Mouse (Mus musculus) right cerebral cortex, postnatal 14 days (tissue): Measurements from ENCODE around the gene Cdpf1.
A peak's percentile ranks its signal among the peaks of the same experiment; 100 is the strongest.
"Not testable (repeated sequence)": the region's sequence is repeated elsewhere in the genome, so short reads cannot be mapped to it uniquely, and the experiment has no call there.

ENCODE experiments used
- DNase-seq: peaks from one replicate; pipeline ENCODE4 v3.0.0; 2022

Cdpf1 gene

GRCm38 (mm10) chr15:85807404-85807803 is 4.1 kb downstream of the Cdpf1 start:
- DNase-seq: no peak

- no peak for DNase-seq
Observed at GRCm38 (mm10) chr15:85806886-85807285, 4.6 kb downstream of the Cdpf1 start.

GRCm38 (mm10) chr15:85802931-85803330 is 8.6 kb downstream of the Cdpf1 start:
- no peak for DNase-seq

GRCm38 (mm10) chr15:85798676-85799075 is 12.8 kb downstream of the Cdpf1 start:
- no peak for DNase-seq

- DNase-seq: no peak
Observed at GRCm38 (mm10) chr15:85795516-85795915, 16.0 kb downstream of the Cdpf1 start.

GRCm38 (mm10) chr15:85792819-85793218 is 18.7 kb downstream of the Cdpf1 start:
- DNase-seq: peak; percentile 57

- DNase-seq: no peak
Observed at GRCm38 (mm10) chr15:85791449-85791848, 20.0 kb downstream of the Cdpf1 start.

- DNase-seq: no peak
Observed at GRCm38 (mm10) chr15:85788633-85789032, 22.9 kb downstream of the Cdpf1 start.

- DNase-seq: no peak
Observed at GRCm38 (mm10) chr15:85788051-85788450, 23.4 kb downstream of the Cdpf1 start.

GRCm38 (mm10) chr15:85787482-85787881 is 24.0 kb downstream of the Cdpf1 start:
- no peak for DNase-seq

GRCm38 (mm10) chr15:85786711-85787110 is 24.8 kb downstream of the Cdpf1 start:
- DNase-seq: no peak

- no peak for DNase-seq
Observed at GRCm38 (mm10) chr15:85784341-85784740, 27.2 kb downstream of the Cdpf1 start.

GRCm38 (mm10) chr15:85783146-85783545 is 28.4 kb downstream of the Cdpf1 start:
- DNase-seq: no peak

GRCm38 (mm10) chr15:85778891-85779290 is 32.6 kb downstream of the Cdpf1 start:
- DNase-seq: not testable (repeated sequence)

GRCm38 (mm10) chr15:85776771-85777170 is 34.7 kb downstream of the Cdpf1 start:
- no peak for DNase-seq

GRCm38 (mm10) chr15:85776241-85776640 is 35.3 kb downstream of the Cdpf1 start:
- DNase-seq: no peak

- DNase-seq: no peak
Observed at GRCm38 (mm10) chr15:85775001-85775400, 36.5 kb downstream of the Cdpf1 start.

GRCm38 (mm10) chr15:85774419-85774818 is 37.1 kb downstream of the Cdpf1 start:
- no peak for DNase-seq

GRCm38 (mm10) chr15:85772146-85772740 is 39.3 kb downstream of the Cdpf1 start:
- DNase-seq: no peak

GRCm38 (mm10) chr15:85771306-85772121 is 40.0 kb downstream of the Cdpf1 start:
- no peak for DNase-seq

- no peak for DNase-seq
Observed at GRCm38 (mm10) chr15:85768991-85769390, 42.5 kb downstream of the Cdpf1 start.

- DNase-seq: no peak
Observed at GRCm38 (mm10) chr15:85766677-85767076, 44.8 kb downstream of the Cdpf1 start.

GRCm38 (mm10) chr15:85765022-85765421 is 46.5 kb downstream of the Cdpf1 start:
- DNase-seq: no peak

- no peak for DNase-seq
Observed at GRCm38 (mm10) chr15:85762761-85763160, 48.7 kb downstream of the Cdpf1 start.

- no peak for DNase-seq
Observed at GRCm38 (mm10) chr15:85757768-85758167, 53.7 kb downstream of the Cdpf1 start.
